Mouse (Mus musculus) hindbrain, embryonic 14.5 days (tissue): Measurements from ENCODE around the gene Cep95. TPM values are rescaled to one million over a fixed set of nuclear protein-coding genes. Genes with fewer than 3 reads are reported as not detected.
A peak's percentile ranks its signal among the peaks of the same experiment; 100 is the strongest.
"Not testable (repeated sequence)": the region's sequence is repeated elsewhere in the genome, so short reads cannot be mapped to it uniquely, and the experiment has no call there.

Experiments
- ATAC-seq: fragments of 200-750 bp; cut with Nextera tagmentation; 2 replicates; pipeline ENCODE4 v1.8.0; 2017; ENCODE audit warnings: moderate number of reproducible peaks, mild to moderate bottlenecking, moderate TSS enrichment, moderate library complexity; ENCODE audit not compliant: low FRiP score
- DNase-seq: peaks from one replicate; pipeline ENCODE4 v3.0.0-alpha.2; 2015; ENCODE audit warnings: low spot score
- H3K27ac ChIP-seq: fragments of 300-500 bp; sonication (generic); 2 replicates; pipeline ENCODE4 v1.5.1; 2014; ENCODE audit warnings: mild to moderate bottlenecking, moderate library complexity
- H3K27me3 ChIP-seq: fragments of 300-500 bp; sonication (generic); 2 replicates; pipeline ENCODE4 v1.6.1; 2014; ENCODE audit warnings: mild to moderate bottlenecking, low read length, mixed read lengths; ENCODE audit not compliant: control insufficient read depth, insufficient read depth
- H3K36me3 ChIP-seq: fragments of 300-500 bp; sonication (generic); replicated peaks from 2 replicates; pipeline ENCODE4 v1.6.1; 2014; ENCODE audit not compliant: control insufficient read depth, insufficient read depth
- H3K4me1 ChIP-seq: fragments of 300-500 bp; sonication (generic); replicated peaks from 2 replicates; pipeline ENCODE4 v1.6.1; 2014; ENCODE audit warnings: antibody characterized with exemption, low read length, mixed read lengths; ENCODE audit not compliant: control insufficient read depth, insufficient read depth
- H3K4me2 ChIP-seq: fragments of 300-500 bp; sonication (generic); replicated peaks from 2 replicates; pipeline ENCODE4 v1.6.1; 2014; ENCODE audit warnings: mild to moderate bottlenecking, moderate library complexity
- H3K4me3 ChIP-seq: fragments of 300-500 bp; sonication (generic); replicated peaks from 2 replicates; pipeline ENCODE4 v1.5.1; 2014; ENCODE audit warnings: mild to moderate bottlenecking, low read length
- H3K9ac ChIP-seq: fragments of 300-500 bp; sonication (generic); 2 replicates; pipeline ENCODE4 v1.6.1; 2014
- H3K9me3 ChIP-seq: fragments of 300-500 bp; sonication (generic); 2 replicates; pipeline ENCODE4 v1.6.1; 2016; ENCODE audit warnings: low read length; ENCODE audit not compliant: control insufficient read depth
- WGBS: fragments of 180-500 bp; shearing (Covaris S2); extraction: QIAGEN DNeasy Blood & Tissue Kit; methylation state at CpG from one replicate; pipeline ENCODE4 v1.1.7; 2014; 5-methylcytosine and 5-hydroxymethylcytosine counted together
- polyA plus RNA-seq: library from polyadenylated mRNA; unstranded; fragments of >200 nt; fragmentation: Nextera tagmentation; extraction: Ambion mirVana; gene quantifications from 2 replicates; pipeline ENCODE4 v1.2.1, GENCODE M21; 2014

Gene Cep95
- polyA plus RNA-seq, 1 experiment from 2014 or later, result 11.4 TPM

DNA sequence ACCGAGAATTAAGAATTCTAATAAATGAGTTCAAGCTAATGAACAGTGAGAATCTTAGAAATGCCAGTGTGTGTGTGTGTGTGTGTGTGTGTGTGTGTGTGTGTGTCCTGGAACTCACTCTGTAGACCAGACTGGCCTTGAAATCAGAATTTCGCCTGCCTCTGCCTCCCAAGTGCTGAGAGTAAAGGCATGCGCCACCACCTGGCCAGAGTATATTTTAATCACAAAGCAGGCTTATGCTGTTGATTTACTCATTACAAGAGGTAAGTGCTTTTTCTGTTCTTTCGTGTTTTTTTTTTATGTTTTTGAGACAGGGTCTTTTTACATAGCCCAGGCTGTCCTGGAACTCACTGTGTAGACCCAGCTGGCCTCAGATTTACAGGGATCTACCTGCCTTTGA, 4.8 kb downstream of the Cep95 start:
- Histone ChIP-seq H3K4me2 (no peak overlapping the region), H3K27ac (no peak overlapping the region), H3K4me1 (peaks cover 8% of the 10 kb centered on the region; the same call in 1 of the 2 replicates), H3K9ac (no peak overlapping the region), H3K9me3 (no peaks in the 10 kb centered on the region), H3K36me3 (peaks cover 69% of the 10 kb centered on the region), H3K4me3 (no peak overlapping the region), H3K27me3 (no peaks in the 10 kb centered on the region)
- ATAC-seq, result no peak
- peak; percentile 15 for DNase-seq
- 72% methylated on average over 4 of the region's 4 CpGs for WGBS

DNA sequence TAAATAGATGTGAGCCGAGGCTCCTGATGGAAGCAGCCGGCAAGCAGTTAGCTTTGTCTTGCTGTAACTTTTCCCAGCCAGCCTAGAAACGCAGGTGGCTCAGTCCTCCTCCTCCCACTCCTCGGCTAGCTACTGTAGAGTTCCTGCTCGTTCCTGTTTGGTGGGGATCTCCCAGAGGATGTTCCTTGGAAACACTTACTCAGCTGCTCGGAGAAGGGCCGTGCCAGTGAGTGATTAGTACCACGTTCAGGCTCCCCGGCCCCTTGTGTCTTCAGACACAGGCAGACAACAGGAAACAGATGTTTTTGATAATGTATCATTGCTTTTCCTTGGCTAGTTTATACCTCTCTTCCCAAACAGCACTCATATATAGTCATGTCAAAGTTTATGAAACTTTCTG, 6.6 kb downstream of the Cep95 start:
- WGBS, result 73% methylated on average over 9 of the region's 9 CpGs
- H3K4me3 ChIP-seq, result no peak overlapping the region
- no peaks in the 10 kb centered on the region for H3K9me3 ChIP-seq
- no peak for ATAC-seq
- H3K27me3 ChIP-seq, result no peaks in the 10 kb centered on the region
- H3K4me1 ChIP-seq, result 0 out of 2 replicates have a peak, but pooled peaks cover 1% of the 10 kb centered on the region
- peaks cover 87% of the 10 kb centered on the region for H3K36me3 ChIP-seq
- no peak overlapping the region for H3K27ac ChIP-seq
- H3K9ac ChIP-seq, result no peak overlapping the region
- peak; percentile 19 for DNase-seq
- no peak overlapping the region for H3K4me2 ChIP-seq

DNA sequence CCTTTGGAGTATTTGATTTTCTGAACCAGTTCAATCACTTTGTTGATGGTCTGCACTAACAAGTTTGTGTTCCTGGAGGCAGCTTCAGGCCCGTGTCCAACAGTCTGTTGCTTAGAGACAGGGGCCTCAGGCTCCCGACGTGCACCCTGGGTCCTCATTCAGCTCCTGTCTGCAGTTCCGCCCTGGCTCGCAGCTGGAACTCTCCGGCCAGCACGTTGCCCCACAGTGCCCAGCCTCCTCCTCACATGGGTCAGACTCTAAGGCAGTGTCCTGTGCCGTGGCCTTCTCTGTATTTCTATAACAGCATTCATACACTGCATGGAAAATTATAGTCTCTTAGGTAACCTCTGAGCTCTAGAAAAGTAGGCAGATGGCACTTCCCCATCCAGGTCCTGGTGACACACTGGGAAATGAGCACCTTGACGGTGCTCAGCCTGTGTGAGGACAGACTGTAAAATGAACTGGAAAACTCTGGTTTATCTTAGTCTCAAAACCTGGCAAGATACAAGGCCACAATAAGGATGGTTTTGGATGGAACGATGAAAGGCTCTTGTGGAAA, 13.1 kb downstream of the Cep95 start:
- H3K4me3 ChIP-seq, result no peak overlapping the region
- peaks cover 80% of the 10 kb centered on the region for H3K36me3 ChIP-seq
- H3K4me2 ChIP-seq, result no peak overlapping the region
- no peak for ATAC-seq
- H3K27me3 ChIP-seq, result no peaks in the 10 kb centered on the region
- no peaks in the 10 kb centered on the region for H3K9me3 ChIP-seq
- no peak overlapping the region for H3K27ac ChIP-seq
- H3K9ac ChIP-seq, result no peak overlapping the region
- whole genome bisulfite sequencing, result 73% methylated on average over 10 of the region's 10 CpGs
- DNase-seq, result no peak
- no peaks in the 10 kb centered on the region for H3K4me1 ChIP-seq

DNA sequence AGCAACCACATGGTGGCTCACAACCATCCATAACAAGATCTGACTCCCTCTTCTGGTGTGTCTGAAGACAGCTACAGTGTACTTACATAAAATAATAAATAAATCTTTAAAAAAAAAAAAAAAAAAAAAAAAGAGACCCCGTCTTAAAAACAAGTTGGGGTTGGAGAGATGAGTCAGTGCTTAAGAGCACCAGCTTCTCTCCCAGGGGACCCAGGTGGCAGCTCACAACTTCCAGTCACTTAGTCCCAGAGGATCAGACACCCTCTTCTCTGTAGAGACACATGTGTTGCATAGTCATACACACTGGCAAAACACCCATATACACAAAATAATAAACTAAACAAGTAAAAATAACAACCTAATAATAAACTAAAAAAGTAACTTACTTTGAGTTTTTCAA, 18.4 kb downstream of the Cep95 start:
- ATAC-seq, H3K27me3 ChIP-seq, H3K4me2 ChIP-seq, H3K4me3 ChIP-seq, H3K9ac ChIP-seq, H3K9me3 ChIP-seq, H3K27ac ChIP-seq, DNase-seq, H3K4me1 ChIP-seq: not testable (repeated sequence)
- 75% methylated on average over 1 of the region's 1 CpGs for WGBS
- peaks cover 67% of the 10 kb centered on the region for H3K36me3 ChIP-seq

DNA sequence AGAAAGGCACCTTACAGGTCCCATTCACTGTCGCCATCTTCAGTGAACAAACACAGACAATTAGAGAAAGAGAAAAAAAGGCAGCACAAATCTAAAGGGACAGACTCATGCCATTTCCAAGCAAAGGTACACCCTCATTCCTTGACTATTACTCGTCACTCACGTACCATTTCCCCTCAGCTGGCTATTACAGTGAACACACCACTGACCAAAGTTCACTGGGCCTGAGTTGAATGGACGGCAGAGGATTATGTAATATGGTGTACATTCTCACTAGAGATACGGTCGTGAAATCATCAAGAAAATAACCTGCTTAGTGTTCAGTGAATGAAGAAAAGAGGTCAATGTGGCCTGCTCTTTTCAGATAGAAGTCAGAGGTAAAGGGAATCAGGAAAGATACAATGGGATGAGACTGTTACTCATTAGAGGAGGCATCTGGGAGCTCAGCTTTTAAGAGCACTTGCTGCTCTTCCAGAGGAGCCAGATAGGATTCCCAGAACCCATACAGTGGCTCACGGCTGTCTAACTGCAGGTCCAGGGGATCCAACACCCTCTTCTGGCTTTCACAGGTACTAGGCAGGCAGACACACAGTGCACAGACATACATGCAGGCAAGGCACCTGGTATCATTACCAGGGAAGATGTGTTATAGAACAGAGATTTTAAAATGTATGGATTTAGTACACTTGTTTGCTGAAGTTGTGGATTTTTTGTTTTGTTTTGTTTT, 23.5 kb downstream of the Cep95 start:
- no peak overlapping the region for H3K9ac ChIP-seq
- no peak overlapping the region for H3K27ac ChIP-seq
- H3K9me3 ChIP-seq, result no peaks in the 10 kb centered on the region
- peaks cover 3% of the 10 kb centered on the region; the same call in 1 of the 2 replicates for H3K4me1 ChIP-seq
- H3K4me2 ChIP-seq, result no peak overlapping the region
- 94% methylated on average over 7 of the region's 7 CpGs for WGBS
- H3K27me3 ChIP-seq, result no peaks in the 10 kb centered on the region
- ATAC-seq, result no peak
- no peak for DNase-seq
- no peak overlapping the region for H3K4me3 ChIP-seq
- peaks cover 86% of the 10 kb centered on the region for H3K36me3 ChIP-seq

DNA sequence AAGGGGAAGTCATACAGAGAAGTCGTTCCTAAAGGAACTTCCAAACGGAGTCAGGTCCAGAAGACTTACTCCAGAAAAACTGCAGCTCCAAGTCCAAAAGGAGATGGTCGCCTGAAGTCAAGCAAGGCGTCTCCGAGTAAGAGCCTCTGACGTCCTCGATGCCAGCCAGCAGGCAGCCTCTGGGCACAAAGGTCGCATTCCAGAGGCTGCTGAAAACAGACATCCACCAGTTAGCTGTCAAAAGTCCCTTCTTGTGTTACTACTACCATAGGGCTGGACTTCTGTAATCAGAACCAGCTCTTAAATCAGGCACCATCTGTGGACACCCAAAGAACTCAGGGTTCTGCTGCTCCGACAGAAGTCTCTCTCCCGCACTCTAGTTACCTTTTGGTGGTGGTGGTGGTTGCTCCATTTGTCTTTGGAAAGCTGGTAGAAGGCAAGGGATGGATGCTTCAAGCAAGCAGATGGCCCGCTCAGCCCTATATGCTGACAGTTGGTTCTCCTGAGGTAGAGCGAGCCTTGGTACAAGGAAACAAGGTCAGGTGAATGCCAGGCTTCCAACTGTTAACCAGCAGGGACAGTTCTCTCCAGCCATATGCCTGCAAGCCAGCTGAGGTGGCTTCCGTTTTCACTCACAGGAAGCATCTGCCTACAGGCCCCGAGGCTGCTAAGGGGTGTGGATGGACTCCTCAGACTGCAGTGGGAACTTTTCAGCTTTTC, 25.7 kb downstream of the Cep95 start:
- no peak for DNase-seq
- Histone ChIP-seq H3K27me3 (no peaks in the 10 kb centered on the region), H3K4me2 (no peak overlapping the region), H3K4me1 (peaks cover 13% of the 10 kb centered on the region), H3K9me3 (no peaks in the 10 kb centered on the region), H3K36me3 (peaks cover 96% of the 10 kb centered on the region), H3K4me3 (no peak overlapping the region), H3K27ac (no peak overlapping the region), H3K9ac (no peak overlapping the region)
- 79% methylated on average over 14 of the region's 14 CpGs for WGBS
- ATAC-seq, result no peak

DNA sequence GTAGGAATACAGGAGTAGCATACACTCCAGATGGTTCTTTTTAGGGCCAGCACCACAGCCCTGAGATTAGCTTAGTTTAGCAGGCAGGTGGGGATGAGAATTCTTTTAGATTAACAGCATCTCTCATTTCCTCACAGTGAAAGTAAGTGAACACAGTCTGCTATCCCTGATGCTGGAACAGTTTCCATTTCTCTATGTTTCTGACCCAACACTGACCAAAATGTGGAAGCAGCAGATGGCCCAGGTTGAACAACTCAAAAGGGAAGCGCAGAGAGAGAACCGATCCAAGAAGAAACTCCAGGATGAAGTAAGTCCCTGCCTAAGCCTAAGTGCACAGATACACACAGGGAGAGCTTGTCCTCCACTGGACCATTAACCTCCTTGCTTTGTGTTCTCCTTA, 26.3 kb downstream of the Cep95 start:
- H3K9ac ChIP-seq, result no peak overlapping the region
- no peak overlapping the region for H3K27ac ChIP-seq
- H3K27me3 ChIP-seq, result no peaks in the 10 kb centered on the region
- no peak overlapping the region for H3K4me2 ChIP-seq
- peaks cover 97% of the 10 kb centered on the region for H3K36me3 ChIP-seq
- no peaks in the 10 kb centered on the region for H3K9me3 ChIP-seq
- ATAC-seq (no peak), DNase-seq (no peak)
- H3K4me3 ChIP-seq, result no peak overlapping the region
- 95% methylated on average over 2 of the region's 2 CpGs for WGBS
- H3K4me1 ChIP-seq, result peaks cover 13% of the 10 kb centered on the region

DNA sequence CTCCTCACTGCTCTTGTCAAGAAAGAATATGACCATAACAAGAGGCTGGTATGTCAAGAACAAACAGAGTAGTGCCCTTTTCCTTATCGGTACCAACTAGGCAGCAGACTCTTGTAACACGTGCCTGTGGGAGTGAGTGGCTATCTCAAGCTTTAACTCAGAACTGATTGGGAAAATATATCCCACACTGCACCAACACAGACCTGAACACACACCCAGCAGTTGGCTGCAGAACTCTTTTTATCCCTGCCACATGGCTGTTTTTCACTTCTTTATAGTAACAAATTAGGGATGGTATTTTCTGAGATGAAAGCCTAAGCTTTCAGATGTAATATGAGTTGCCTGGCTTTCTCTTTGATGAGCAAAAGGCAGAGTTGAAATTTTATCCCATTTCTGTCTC, 26.7 kb downstream of the Cep95 start:
- H3K9me3 ChIP-seq, result no peaks in the 10 kb centered on the region
- ATAC-seq (no peak), DNase-seq (no peak)
- H3K27me3 ChIP-seq, result no peaks in the 10 kb centered on the region
- H3K4me1 ChIP-seq, result peaks cover 13% of the 10 kb centered on the region
- peaks cover 97% of the 10 kb centered on the region for H3K36me3 ChIP-seq
- H3K4me2 ChIP-seq, result no peak overlapping the region
- H3K27ac ChIP-seq, result no peak overlapping the region
- H3K9ac ChIP-seq, result no peak overlapping the region
- WGBS, result 94% methylated on average over 2 of the region's 2 CpGs
- no peak overlapping the region for H3K4me3 ChIP-seq

DNA sequence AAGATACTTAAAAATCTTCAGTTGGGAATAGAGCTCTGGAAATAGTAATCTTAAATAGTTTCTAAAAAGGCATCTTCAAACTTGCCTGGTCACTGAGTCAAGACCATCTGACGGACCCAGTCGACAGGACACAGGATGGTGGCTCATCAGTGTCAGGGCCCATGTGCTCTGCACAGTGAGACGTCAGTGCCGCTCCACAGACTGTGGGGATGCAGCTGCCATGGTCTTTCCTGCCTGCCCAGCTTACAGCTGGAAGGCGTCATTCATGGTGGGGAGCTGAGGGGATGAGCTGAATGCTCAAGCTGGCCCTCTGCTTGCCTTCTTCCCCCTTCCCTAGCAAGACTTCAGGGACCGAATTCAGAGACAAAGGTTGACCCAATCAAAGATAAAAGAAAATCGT, 27.3 kb downstream of the Cep95 start:
- DNase-seq (no peak), ATAC-seq (no peak)
- no peak overlapping the region for H3K9ac ChIP-seq
- H3K9me3 ChIP-seq, result no peaks in the 10 kb centered on the region
- H3K27ac ChIP-seq, result no peak overlapping the region
- H3K4me2 ChIP-seq, result no peak overlapping the region
- H3K4me1 ChIP-seq, result peaks cover 13% of the 10 kb centered on the region
- WGBS, result 79% methylated on average over 7 of the region's 7 CpGs
- peaks cover 94% of the 10 kb centered on the region for H3K36me3 ChIP-seq
- H3K4me3 ChIP-seq, result no peak overlapping the region
- H3K27me3 ChIP-seq, result no peaks in the 10 kb centered on the region
